Mouse (Mus musculus) granulocyte monocyte progenitor cell, adult 5-6 weeks (primary cell): ENCODE results near the gene Cmtm4. TPM values are rescaled to one million over a fixed set of nuclear protein-coding genes. Genes with fewer than 3 reads are reported as not detected.

ENCODE experiments used
- ATAC-seq: replicated peaks from 2 replicates; pipeline ENCODE4 v1.8.0; 2016; ENCODE audit warnings: mild to moderate bottlenecking, moderate TSS enrichment, inconsistent platforms; ENCODE audit not compliant: poor library complexity, severe bottlenecking
- total RNA-seq, 2 experiments: library from RNA; stranded (forward) in 1 of 2; stranded (reverse) in 1 of 2; fragments of 200-712, 200-1000 nt in 1 of 2; fragments of >200 nt in 1 of 2; fragmentation: Nextera tagmentation in 1 of 2; gene quantifications; 2 replicates each; pipeline ENCODE4 v1.2.3; 2014 to 2017

Gene Cmtm4
- total RNA-seq (2014; fragmentation: Nextera tagmentation) (0.58 and 1.4 TPM in 2 replicates), total RNA-seq (2017) (0.31 and 0.90 TPM in 2 replicates)

GRCm38 (mm10) chr8:104395703-104396357, at the start of gene Cmtm4:
Gene Cmtm4 (minus strand): TSS chr8:104395807.
- ATAC-seq = peak; percentile 73

DNA sequence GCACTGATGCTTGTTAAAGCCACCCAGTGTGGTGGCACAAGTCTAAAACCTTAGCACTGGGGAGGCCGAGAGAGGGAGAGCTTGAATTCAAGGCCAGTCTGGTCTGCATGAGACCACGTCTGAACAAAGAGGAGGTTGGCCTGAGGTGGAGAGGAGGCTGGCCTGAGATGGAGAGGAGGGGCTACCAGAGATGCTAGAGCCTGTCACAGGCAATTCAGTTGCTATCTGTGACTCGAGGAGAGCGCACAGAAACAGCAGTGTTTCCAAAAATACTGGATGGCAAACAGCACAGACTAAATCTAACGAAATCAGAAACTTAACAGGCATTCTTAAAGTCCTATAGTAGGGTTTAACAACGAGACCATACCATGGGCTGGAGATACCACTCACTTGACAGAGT, 49.6 kb upstream of the Cmtm4 start:
- no peak for ATAC-seq

DNA sequence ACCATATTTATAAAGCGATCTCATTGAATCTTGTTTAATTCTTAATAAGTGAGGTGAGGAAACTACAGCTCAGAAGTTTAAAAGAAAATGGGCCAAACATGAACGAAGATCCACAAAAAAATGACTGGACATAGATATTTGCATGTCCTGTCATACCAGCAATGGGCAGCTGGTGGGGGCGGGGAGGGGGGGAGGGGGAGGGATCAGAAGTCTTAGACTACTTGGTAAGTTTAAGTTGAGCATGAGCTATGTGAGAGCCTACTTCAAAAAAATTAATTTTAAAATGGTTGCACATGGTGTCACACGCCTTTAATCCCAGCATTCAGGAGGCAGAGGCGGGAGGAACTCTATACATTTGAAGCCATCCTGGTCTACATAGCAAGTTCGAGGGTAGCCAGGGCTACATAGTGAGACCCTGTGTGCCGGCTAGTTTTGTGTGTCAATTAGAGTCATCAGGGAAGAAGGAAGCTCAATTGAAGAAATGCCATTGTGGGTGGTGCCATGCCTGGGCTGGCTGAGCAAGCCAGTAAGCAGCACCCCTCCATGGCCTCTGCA, 47.6 kb upstream of the Cmtm4 start:
- ATAC-seq = 0 out of 2 replicates have a peak, but pooled peaks have one; percentile 2

DNA sequence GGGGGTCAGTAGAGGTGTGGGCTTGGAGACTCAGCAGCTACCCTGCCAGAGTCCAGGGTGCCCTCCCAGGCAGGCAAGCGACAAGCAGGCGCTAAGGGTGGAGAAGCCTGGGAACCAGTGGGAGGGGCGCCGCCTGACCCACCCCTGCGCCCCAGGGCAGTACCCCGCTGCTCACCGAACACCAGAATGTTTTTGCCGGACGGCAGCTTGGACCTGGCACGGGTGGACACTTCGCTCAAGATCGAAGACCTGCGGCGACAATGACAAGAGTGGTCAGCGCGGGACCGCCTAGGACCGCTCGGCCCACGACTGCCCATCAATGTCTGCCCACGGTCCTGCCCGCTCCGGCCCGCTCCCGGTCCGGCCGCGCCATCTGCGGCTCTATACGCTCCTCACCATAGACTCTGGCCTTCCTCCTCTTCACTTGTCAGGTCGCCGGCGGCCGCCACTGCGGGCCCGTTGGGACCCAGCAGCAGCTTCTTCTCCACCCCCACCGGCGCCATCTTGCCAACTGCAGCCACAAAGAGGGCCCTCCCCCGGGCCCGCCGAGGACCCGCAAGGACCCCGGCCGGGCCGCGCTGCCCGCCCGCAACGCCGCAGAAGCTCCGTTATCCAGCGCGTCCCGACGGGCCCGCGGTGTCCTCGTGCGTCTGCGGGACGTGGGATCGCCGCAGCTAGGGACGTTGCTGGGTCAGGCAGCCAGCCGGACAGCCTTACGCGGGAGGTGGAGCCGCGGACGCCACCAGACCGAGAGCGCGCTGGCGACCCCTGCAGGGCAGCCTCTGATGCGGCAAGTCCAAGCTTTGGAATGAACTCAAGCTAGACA, 46.9 kb upstream of the Cmtm4 start, which contains the start of gene Dync1li2:
Gene Dync1li2, minus strand, starts transcription at position 749 of the 826 bp plus-strand sequence.
- peak; percentile 88 for ATAC-seq

DNA sequence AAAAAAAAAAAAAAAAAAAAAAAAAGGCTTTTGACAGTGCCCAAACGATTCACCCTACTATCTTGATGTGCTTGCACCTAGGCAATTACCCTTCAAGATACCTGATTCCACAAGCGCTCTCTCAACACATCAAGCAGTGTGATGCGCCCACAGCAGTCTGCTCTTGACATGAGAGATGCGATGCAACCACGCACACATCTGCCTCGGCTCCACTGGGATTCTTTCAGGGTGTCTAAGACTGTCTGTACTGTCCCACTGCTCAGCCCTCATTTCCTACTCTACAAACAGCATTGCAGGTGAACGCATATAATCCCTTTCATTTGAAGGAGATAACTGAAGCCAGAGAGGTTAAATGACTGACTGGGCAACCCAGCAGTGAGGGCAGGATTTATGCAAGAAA, 46.0 kb upstream of the Cmtm4 start:
- ATAC-seq = no peak

GRCm38 (mm10) chr8:104439461-104439860, 43.9 kb upstream of the Cmtm4 start:
- no peak for ATAC-seq

GRCm38 (mm10) chr8:104437494-104438135, 42.0 kb upstream of the Cmtm4 start:
- ATAC-seq = no peak

GRCm38 (mm10) chr8:104436591-104436990, 41.0 kb upstream of the Cmtm4 start:
- no peak for ATAC-seq

DNA sequence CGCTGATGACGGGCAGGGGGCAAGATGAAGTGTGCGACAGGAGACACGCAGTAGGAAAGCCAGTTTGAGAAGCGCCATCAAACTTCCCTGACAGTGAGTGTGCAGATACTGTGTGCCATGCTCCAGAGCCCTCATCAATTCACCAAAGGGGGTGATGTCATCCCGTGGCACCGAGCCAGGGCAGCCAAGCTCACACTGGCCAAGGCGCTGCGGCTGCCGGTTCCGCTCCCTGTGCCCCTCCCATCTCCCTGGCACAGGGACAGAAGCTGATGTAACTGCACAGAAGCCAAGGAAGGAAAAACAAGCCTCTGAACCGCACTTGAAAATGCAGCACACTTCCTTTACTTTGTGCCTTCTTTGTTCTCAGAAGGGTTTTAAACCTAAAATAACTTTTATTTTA, 40.4 kb upstream of the Cmtm4 start:
- peak; percentile 94 for ATAC-seq

GRCm38 (mm10) chr8:104434826-104435354, 39.3 kb upstream of the Cmtm4 start:
- ATAC-seq = no peak

DNA sequence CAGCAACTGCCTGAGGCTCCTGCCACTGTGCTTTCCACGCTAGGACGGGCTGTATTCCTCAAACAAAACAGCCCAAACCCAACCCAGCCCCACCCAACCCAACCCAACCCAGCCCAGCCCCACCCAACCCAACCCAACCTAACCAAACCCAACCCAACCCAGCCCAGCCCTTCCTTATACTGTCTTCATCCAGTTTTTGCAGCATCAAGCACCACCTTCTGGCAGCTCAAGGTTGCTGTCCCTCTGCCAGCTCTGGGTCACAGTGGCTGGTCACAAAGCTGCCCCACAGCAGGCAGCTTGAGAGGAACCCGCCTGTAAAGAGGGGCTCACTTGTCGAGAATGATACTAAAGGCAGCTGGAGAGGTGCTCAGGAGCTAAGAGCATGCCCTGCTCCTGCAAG, 38.7 kb upstream of the Cmtm4 start:
- 0 out of 2 replicates have a peak, but pooled peaks have one; percentile 12 for ATAC-seq

DNA sequence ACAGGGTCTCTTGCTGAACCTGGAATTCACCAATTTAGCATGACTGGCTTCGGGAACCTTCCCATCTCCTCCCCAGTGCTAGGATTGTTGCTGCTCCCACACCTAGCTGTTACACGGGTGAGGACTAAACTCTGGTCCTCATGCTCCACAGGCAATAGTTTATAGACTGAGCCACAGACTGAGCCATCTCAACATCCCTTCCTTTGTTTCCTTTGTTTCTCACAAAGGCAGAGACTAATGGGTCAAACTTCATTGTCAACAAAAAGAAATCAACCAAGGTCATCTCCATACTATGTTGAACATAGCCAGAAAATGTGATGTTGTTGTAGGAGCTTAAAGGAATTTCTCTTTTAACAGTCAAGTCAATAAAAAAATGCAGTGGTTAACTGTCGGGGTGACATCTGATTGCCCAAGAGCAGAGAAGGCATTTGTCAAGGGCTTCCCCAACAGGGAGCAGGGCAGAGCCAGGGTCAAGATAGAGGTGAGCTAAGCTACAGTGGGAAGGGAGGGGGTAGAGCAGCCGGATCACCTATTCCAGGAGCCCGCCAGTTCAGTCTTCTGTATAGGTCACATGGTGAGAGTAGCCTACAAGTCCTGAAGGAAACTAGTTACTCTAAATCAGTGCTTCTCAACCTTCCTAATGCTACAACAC, 37.7 kb upstream of the Cmtm4 start:
- no peak for ATAC-seq

GRCm38 (mm10) chr8:104432656-104433055, 37.0 kb upstream of the Cmtm4 start:
- ATAC-seq = no peak

DNA sequence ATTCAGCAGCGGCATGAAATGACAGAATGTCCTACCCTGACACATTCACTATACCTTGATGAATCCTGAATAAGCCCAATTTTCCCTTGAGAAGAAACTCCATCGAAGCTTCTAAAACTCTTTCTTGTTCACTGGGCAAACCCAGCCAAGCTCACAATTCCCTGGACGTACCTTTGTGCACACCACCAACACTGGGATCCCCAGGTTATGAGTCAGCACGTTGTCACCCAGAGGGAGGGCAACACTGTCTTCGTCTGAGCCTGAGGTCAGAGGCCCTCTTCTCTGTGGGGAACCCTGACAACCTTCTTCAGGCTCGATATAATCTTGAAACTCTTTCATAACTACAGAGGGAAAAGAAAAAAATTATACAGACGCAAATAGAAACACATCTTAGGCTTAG, 34.6 kb upstream of the Cmtm4 start:
- no peak for ATAC-seq

- ATAC-seq = 0 out of 2 replicates have a peak, but pooled peaks have one; percentile 22
Measured at GRCm38 (mm10) chr8:104427703-104428102, 32.1 kb upstream of the Cmtm4 start.

DNA sequence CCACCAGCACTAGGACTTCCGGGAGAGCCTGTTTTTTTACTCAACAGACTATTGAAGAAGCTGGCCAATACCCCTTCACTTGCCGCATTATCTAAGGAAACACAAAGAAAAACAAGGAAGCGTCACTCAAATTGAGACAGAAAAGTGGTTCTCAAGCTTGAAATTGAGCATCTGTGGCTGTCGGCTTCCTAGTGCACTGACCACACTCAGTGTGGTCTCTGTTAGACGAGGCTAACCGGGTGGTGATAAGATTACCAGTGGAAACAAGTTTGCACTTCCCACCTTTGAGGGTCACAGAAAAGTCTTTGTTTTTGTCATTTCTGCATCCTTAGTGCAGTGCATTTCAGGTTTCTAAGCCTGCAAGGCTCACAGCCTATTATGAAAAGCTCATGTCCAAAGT, 26.7 kb upstream of the Cmtm4 start:
- ATAC-seq = no peak

- no peak for ATAC-seq
Measured at GRCm38 (mm10) chr8:104416022-104416421, 20.4 kb upstream of the Cmtm4 start.

- no peak for ATAC-seq
Measured at GRCm38 (mm10) chr8:104414204-104414603, 18.6 kb upstream of the Cmtm4 start.

DNA sequence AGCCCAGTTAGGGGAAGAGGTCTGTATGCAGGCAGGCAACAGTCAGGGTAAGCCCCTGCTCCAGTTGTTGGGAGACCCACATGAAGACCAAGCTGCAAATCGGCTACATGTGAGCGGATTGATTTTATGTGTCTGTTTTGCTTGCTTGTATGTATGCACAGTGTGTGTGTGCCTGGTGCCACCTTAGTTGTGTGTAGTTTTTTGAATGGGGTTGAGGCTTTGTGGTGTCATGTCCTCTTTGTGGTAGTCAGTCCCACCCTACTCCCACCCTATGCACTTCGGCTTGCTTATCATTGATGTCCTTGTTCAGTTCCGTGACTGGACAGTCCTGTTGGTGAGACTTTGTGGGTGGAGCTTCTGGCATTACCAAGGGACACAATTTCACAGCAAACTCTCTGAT, 18.2 kb upstream of the Cmtm4 start:
- no peak for ATAC-seq
